Mouse (Mus musculus) G1E (cell line): ENCODE measurements around the gene Gm11985.

Source experiments
- CTCF ChIP-seq: IDR thresholded peaks from 2 replicates; pipeline ENCODE4 v1.5.1; 2012; ENCODE audit warnings: low read depth, low read length, inconsistent platforms, mixed read lengths
- GATA1 ChIP-seq: IDR thresholded peaks from 2 replicates; pipeline ENCODE4 v1.6.1; 2012; ENCODE audit warnings: borderline replicate concordance, low read length, inconsistent platforms, mixed read lengths
- GATA2 ChIP-seq: IDR thresholded peaks from 2 replicates; pipeline ENCODE4 v1.6.1; 2012; ENCODE audit warnings: low read depth, low read length, inconsistent platforms, borderline replicate concordance
- POLR2AphosphoS5 ChIP-seq: IDR thresholded peaks from 2 replicates; pipeline ENCODE4 v1.6.1; 2012; ENCODE audit warnings: low read depth, low read length, inconsistent platforms; ENCODE audit not compliant: insufficient replicate concordance
- TAL1 ChIP-seq: conservative IDR thresholded peaks from 2 replicates; pipeline ENCODE4 v1.6.1; 2012; ENCODE audit warnings: low read depth, low read length, inconsistent platforms, mixed read lengths

GRCm38 (mm10) chr11:7173664-7174063, 14.7 kb downstream of the Gm11985 start:
- TF ChIP-seq CTCF (no peak), TAL1 (no peak), GATA1 (no peak), GATA2 (no peak), POLR2AphosphoS5 (no peak)
